Mouse (Mus musculus): Measurements from ENCODE around the gene Prex1. TPM values are rescaled to one million over a fixed set of nuclear protein-coding genes. Genes with fewer than 3 reads are reported as not detected.
A peak's percentile ranks its signal among the peaks of the same experiment; 100 is the strongest.

Prex1 gene
- total RNA-seq, 2 experiments from 2014 or later = 13.4 to 29.4 TPM

DNA sequence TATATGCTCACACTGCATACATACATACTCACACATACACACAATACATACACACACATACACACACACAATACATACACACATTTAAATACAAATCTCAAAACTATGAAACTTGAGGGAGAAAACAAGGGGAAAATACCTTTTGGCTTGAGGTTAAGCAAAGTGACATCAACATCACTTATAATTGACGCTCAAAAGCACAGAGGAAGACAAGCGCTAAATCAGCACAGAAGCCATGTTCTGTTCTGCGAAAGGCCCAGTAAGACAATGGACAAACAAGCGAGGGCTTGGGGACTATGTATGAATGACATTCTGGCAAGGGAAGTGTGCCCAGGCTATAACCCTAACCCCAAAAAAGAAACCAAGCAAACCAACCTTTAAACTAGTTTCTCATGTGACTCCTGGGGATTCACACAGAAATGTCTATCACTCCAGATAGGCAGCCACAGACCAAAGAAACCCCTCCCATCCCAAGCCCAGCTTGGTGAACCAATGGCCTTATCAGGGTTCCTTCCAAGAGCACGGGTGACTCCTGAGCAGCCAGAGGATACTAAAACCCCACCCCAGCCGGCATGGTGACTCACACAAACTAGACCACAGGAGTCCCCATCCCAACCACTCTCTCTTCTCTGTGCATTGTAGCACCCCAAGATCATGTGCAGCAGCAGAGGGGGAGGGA, 48.2 kb downstream of the Prex1 start:
- ATAC-seq (replicated peaks; ENCODE audit: poor library complexity, severe bottlenecking) = peak; percentile 67

DNA sequence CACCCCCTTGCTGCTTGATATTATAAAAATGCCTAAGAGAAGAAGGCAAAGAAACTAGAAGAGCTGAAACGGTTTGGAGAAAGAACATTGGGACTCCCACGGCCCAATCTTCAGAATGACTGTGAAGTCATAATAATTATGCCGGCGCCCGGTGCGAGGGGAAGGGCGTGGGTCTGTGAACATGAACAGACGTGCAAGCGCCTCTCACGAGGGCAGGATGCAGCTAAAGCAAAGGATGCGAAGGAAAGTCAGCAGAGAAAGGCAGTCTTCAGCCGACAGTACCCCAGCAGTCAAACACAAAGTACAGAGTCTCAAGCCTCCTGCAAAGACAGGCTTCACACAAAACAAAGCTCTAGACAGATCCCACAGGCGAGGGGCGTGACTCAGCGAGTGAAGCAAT, 49.1 kb downstream of the Prex1 start:
- no peak for ATAC-seq (replicated peaks; ENCODE audit: poor library complexity, severe bottlenecking)

DNA sequence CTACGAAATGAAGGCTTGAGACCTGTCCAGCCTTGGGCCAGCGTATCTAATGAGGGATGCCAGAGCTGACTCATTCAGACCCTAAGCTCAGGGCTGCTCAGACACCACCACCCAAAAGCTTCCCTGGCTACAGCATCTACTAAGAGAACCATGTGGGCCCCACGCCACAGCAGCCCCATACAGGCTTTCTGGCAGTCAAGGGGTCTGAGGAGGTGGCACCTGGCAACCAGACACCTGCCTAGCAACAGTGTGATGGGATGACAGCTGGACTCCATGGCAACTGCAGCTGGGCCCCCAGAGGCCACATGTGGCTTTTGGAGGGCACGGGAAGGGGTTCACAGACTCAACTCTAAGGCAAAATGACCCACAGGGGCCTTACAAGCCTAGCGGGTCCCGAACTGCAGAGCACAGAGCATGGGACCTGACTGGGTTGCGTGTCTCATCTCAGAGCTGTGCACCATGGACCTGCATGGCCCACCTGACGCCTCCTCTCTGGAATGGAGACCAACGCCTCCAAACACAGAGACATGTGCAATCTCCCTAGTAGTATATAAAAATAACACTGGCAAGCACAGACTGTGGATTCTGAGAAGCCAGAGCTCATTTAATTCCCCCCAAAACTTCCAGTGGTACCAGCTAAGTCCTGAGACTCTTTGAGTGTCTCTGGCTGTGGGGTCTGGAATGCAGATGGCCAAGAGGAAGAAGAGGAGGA, 50.2 kb downstream of the Prex1 start:
- no peak for ATAC-seq (replicated peaks; ENCODE audit: poor library complexity, severe bottlenecking)

DNA sequence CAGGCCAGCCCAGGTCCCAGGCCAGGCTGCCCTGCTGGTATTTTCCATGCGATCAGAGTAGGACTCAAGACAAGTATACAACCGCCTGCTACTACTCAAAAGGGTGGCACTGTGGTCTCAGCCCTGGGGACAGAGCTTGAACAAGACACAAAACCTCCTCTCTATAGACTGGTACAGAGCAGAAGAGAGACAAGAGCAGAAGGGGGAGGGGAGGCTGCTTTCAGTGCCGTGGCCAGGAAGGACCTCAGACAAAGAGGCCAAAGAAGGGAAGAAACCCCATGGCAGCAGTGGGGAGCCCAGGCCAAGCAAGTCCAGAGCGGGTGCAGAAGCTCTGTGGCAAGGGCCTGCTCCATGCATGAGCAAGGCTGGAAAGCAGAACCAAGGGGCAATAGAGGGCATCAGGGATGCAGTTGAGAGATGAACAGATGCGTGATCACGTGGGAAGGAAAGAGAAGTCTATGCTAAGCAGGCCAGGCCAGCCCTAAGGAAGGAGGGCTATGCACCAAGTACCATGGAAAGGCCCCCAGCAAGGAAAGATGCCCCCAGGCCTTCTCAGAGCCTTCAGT, 51.0 kb downstream of the Prex1 start:
- peak; percentile 64 for ATAC-seq (replicated peaks; ENCODE audit: poor library complexity, severe bottlenecking)

DNA sequence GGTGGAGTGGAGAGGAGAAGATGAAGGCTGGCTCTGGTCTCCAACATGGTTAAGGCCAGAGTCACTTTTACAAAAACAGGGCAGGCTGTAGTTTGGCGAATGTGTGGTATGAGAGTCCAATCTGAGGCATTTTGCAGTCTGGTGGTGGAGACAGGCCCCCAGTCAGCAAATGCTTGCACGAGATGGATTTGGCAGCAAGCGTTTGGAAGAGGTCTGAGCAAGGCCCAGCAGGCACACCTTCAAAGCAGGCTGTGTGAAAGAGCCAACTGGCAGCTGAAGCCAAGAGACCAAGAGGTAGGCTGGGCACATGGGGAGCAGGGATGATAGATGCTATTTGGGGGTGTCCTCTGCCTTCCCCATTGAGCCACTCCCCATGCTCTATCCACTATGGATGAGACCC, 51.7 kb downstream of the Prex1 start:
- no peak for ATAC-seq (replicated peaks; ENCODE audit: poor library complexity, severe bottlenecking)

DNA sequence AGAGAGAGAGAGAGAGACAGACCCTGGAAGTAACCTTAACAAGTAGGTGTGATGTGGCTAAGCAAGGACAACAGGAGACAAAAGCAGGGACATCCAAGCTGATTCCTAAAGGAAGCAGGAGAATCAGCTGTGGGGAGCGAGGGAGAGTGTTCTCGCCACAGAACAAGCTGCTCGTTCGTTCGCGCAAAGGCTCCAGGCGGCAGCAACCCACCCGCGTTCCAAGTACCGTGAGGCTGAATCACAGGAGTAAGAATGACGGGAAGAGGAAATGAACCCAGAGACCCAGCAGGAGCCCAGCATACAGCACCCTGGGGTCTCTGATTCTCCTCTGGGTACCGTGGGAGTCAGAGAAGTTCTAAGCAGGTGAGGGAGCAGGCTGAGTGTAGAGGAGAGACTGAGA, 52.1 kb downstream of the Prex1 start:
- ATAC-seq (replicated peaks; ENCODE audit: poor library complexity, severe bottlenecking) = no peak

DNA sequence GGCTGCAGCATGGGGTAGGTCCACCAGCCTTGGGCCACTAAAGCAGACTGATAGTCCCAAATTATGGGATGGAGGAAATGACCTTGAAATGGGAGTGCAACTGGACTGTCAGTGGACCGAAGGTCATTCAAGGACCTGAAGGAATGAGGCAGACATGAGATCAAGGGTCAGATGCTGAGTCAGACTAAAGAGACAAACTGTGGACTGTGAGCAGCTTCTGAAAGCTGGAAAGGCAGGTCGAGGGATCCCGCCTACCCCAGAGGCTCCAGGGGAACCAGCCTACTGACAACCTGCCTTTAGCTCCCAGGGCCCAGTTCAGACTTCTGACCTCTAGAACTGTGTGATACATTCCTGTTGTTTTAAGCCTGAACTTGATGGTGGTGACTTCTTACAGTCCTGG, 55.3 kb downstream of the Prex1 start:
- no peak for ATAC-seq (replicated peaks; ENCODE audit: poor library complexity, severe bottlenecking)

DNA sequence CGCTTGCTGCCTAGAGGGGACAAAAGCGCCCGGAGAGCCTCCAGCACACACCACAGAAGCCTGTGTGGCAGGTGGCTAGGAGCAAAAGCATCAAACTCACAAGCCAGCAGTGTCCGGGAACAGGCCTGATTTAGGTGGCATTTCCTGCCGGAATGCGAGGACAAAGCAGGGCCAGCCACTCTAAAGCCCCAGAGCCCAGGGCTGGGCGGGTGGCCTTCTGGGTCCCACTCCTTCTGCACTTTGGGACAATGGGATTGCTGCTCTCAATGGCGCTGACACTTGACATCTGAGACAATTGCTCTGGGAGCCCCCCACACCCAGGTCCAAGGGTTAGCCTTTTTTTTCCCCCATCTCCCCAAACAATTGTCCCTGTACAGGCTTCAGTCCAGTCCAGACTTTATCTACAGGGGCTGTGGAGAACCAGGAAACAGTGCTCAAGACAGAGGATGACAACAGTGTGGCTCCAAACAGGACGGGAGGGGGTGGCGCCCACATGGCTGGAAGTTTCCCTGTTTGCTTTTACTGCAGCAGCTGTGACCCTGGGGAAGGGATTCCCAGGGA, 56.1 kb downstream of the Prex1 start:
- ATAC-seq (replicated peaks; ENCODE audit: poor library complexity, severe bottlenecking) = no peak

DNA sequence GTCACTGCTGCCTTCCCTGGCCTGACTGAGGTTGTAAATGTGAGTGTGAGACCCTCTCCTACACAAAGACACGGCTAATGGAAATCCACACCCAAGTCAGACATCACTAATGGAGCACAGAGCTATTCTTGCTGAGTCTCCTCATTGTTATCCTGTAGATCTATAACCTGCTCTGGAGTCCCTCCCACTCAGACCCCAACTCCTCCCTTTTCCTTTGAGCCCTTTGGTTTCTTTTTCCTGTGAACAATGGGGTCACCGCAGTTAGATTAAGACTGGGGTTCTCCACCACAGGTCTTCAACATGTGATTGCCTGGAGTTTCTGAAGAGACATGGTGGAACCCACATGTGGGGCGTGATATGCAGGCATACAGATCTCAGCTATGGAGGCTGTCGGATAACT, 57.0 kb downstream of the Prex1 start:
- peak; percentile 12 for ATAC-seq (replicated peaks; ENCODE audit: poor library complexity, severe bottlenecking)

DNA sequence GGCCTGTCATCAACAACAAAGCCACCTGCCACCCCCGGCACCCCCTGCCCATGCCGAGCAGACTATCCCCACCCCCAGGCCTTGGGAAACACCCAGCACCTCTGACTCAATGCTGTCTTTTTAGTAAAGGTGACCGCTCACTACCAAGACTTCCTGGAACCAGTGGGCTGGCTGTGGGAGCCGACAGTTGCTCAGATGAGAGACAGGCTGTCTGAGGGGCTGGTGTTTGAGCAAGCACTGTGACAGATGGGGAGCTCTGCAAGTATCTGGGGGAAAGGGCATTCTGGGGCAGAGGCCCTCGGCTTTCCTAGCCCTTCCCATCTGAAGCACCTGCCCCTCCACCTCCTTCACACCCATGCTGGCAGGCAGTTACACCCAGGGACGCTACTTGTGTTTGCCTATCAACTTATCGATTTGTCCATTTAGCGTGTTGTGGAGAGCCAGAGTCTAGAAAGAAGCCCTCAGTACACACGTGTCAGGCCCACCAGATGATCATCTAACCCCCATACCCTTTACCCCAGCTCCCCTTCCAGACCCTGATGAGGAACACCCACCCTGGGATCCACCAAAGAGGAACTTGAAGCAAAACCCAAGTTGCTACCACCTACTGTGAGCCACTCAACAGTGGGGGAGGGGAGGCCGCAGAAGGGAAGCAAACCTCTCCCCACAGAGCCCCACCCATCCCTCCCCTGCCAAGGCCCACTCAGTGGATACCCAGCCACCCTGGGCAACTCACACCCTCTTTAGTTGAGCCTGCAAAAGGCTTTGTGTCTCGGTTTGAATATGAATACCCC, 57.7 kb downstream of the Prex1 start:
- peak; percentile 64 for ATAC-seq (replicated peaks; ENCODE audit: poor library complexity, severe bottlenecking)

DNA sequence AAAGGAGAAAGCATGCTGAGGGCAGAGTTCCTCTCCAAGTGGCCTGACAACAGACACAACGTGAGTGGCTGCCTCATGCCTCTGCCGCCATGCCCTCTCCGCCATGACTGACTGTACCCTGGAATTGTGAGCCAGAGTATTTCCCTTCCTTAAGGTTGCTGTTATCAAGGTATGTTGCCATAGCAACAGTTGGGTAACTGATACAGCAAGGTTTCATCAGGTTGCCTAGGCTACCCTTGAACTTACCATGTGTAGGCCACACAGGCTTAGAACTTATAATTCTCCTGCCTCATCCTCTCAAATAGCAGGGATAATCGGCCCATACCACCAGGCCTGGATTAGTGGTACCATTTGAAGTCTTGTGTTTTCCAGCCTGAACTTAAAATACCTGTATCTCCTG, 58.3 kb downstream of the Prex1 start:
- peak; percentile 25 for ATAC-seq (replicated peaks; ENCODE audit: poor library complexity, severe bottlenecking)

DNA sequence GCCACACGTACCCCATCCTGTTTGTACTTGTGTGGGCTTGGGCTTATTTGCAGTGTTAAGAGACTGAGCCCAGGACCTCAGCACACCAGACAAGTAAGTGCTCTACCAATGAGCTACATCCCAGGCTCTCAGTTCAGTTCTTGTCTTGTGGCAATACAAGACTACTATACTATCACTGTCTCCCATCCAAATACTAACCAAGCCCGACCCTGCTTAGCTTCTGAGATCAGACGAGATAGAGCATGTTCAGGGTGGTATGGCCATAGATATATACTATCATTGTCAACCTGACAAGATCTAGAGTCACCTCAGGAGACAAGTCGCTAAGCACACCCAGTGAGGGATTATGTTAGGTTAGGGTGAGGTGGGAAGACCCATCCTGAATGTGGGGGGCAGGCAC, 58.8 kb downstream of the Prex1 start:
- ATAC-seq (replicated peaks; ENCODE audit: poor library complexity, severe bottlenecking) = no peak

DNA sequence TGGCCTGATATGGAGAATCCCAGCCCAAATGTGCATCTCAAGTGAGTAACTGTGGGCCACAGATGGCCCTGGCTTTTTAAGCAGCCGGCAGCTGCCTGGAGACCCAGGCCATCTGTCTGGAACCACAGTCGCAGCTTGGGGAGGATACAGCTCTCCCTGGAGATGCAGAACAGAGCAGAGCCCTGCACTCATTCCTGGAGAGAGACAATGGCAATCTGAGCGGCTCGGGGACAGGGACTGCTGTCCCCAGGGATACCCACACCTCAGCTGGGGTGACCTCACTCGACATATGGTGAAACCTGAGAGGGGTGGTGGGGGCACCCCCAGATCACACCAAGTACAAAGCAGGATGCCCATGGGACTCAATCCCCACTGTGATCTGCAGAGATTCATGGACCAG, 60.1 kb downstream of the Prex1 start:
- ATAC-seq (replicated peaks; ENCODE audit: poor library complexity, severe bottlenecking) = no peak

DNA sequence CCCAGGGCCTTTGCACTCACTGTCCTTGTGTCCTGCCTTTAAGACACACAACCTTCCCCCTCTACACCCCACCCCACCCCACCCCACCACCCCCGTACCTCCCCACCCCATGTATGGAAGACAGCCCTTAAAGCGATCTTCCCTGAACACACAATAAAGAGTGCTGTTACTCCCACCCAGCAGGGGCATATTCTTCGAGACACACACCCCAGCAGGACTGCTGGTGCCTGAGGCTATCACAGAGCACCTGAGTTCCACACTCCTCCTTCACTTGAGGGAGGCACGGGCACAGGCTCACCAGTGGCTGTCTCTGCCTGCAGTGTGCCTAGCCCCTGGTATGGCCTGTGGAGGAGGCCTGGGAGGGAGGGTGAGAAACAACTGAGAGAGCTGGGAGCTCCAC, 61.0 kb downstream of the Prex1 start:
- ATAC-seq (replicated peaks; ENCODE audit: poor library complexity, severe bottlenecking) = no peak

DNA sequence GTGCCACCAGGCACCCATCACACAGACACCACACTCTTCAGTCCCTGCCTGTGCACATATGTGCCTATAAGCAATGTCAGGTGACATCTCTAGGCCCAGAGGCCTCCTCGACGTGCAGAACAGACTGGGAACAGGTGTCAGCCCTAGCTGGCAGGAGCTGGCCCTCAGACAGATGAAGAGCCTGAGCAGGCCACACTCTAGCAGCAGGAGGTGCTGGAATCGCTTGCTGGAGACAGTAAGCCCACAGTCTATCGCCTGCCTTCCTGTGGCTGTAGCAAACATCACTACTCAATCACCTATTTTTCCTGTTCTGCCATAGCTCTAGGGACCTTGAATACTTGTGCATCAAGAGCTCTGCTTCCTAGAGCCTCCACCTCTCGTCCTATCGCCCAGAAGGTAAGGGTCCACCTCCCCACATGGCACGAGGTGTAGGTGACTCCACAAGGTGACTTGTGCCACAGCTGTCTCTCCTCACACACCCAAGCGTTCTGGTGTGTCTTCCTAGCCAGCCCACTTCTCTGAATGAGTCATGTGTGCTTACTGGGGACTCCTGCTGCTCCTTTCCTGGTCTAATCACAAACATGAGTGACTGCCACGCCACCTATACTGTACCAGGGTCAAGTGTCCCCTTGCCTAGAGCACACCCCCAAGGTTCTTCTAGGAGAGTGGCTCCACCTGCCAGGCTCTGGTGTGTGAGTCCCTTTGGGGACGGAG, 62.2 kb downstream of the Prex1 start:
- ATAC-seq (replicated peaks; ENCODE audit: poor library complexity, severe bottlenecking) = no peak

DNA sequence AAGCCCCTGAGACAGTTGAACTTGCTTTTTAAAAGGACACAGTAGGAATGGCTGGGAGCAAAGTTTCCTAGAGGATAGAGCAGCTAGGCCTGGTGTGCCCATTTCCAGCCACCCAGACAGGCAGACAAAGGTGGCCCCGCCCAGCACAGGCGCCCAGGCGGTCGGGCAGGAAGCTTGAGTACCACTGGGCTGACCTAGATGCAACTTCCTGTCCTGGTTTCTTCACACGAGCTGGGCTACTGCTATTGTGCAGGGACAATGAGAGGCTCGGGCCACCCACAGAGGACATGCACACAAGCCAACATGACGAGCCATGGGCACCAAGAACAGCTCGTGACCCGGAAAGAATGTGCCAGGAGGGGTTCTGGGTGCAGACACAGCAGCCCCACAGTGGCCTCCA, 63.2 kb downstream of the Prex1 start:
- peak; percentile 92 for ATAC-seq (replicated peaks; ENCODE audit: poor library complexity, severe bottlenecking)

DNA sequence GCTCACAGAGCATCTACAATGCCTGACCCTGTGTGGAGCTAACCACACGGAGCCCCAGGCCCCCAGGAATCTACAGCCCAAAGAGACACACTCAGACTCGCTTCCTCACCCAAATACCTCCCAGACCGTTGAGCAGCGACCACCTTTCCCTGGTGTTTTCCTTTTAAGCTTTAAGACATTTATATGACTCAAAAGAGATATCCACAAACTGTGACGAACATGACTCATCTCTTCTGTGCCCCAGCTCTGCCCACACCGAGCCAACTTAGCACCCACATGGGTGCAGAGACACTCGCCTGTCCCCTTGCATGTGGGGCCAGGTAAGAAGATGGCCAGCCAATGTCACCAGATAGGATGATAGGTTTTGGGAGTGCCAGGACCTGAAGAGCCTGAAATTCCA, 66.4 kb downstream of the Prex1 start:
- ATAC-seq (replicated peaks; ENCODE audit: poor library complexity, severe bottlenecking) = no peak

DNA sequence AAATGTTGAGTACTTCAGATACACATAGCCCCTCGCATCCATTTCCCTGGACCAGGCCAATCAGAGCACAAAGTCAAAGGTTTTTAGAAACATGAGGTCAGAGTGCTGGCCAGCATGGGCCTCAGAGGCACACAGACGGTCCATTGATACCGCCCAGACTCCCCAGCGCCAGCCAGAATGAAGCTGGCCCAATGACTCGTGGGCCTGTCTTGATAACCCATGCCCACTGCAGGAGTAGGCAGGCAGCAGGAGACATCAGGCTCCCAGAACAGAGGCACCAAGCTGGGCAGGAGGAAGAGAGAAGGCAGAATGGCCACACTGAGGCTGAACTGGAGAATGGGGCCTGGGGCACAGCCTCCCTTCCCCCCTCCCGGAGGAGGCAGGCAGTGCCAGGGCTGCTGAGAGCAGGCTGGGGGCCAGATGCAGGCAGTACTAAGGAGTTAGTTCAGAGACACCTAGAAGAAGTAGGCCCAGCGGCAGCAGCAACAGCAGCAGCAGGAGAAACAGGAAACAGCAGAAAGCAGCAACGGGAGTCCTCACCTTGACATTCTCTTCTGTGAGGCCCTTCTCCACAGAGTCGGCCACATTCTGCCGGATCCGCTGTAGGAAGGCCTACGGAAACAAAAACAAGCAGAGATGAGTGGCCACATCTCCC, 67.1 kb downstream of the Prex1 start:
- ATAC-seq (replicated peaks; ENCODE audit: poor library complexity, severe bottlenecking) = no peak

DNA sequence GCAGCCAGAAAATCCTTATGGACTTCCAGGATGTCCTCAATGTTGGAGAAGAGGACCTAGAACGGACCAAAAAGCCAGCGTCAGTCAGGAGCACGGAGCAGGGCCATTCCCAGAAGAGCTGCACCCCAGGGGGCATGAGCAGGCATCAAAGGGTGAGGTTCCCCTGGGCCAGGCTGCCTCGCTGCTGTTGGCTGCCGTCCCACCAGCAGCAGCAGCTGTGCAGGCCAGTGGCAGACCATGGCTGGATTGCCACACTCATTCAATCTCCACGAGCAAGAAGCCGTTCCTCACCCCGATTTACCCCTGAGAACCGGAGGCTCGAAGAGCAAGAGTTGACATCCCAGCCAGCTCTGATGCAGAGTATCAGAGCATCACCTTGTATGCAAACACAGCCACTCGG, 68.8 kb downstream of the Prex1 start:
- 0 out of 2 replicates have a peak, but pooled peaks have one; percentile 14 for ATAC-seq (replicated peaks; ENCODE audit: poor library complexity, severe bottlenecking)

DNA sequence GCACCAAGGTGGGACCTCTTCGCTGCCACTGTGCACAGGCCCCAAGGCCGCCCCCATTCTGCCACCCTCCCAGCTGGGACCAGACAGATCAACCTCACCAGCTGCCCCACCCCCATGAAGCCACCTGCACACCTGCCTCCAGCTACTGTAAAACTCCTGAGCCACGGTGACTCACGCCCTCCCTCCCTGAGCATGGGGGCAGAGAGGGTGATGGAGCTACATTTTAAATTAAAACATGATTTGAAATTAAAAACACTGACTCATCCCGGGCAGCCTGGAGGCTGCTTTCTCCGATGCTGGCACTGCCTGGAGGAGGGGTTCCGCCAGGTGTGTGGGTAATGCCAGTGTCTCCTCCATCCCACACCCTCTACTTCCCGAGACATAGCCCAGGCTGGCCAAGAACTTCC, 71.0 kb downstream of the Prex1 start:
- ATAC-seq (replicated peaks; ENCODE audit: poor library complexity, severe bottlenecking) = no peak

All from granulocyte monocyte progenitor cell, adult 5-6 weeks (primary cell).